Mouse (Mus musculus) midbrain, embryonic 15.5 days (tissue): Measurements from ENCODE around the gene Dpep3. TPM values are rescaled to one million over a fixed set of nuclear protein-coding genes. Genes with fewer than 3 reads are reported as not detected.
"Not testable (repeated sequence)": the region's sequence is repeated elsewhere in the genome, so short reads cannot be mapped to it uniquely, and the experiment has no call there.

Experiments
- ATAC-seq: fragments of 200-750 bp; cut with Nextera tagmentation; replicated peaks from 2 replicates; pipeline ENCODE4 v1.8.0; 2017; ENCODE audit warnings: moderate TSS enrichment
- H3K27ac ChIP-seq: fragments of 300-500 bp; sonication (generic); 2 replicates; pipeline ENCODE4 v1.5.1; 2015; ENCODE audit warnings: mild to moderate bottlenecking, inconsistent platforms
- H3K27me3 ChIP-seq: fragments of 300-500 bp; sonication (generic); replicated peaks from 2 replicates; pipeline ENCODE4 v1.6.1; 2015; ENCODE audit warnings: inconsistent platforms
- H3K36me3 ChIP-seq: fragments of 300-500 bp; sonication (generic); replicated peaks from 2 replicates; pipeline ENCODE4 v1.6.1; 2015; ENCODE audit warnings: inconsistent platforms
- H3K4me1 ChIP-seq: fragments of 300-500 bp; sonication (generic); 2 replicates; pipeline ENCODE4 v1.6.1; 2015; ENCODE audit warnings: inconsistent platforms
- H3K4me2 ChIP-seq: fragments of 300-500 bp; sonication (generic); 2 replicates; pipeline ENCODE4 v1.6.1; 2015; ENCODE audit warnings: inconsistent platforms, mild to moderate bottlenecking, moderate library complexity
- H3K4me3 ChIP-seq: fragments of 300-500 bp; sonication (generic); 2 replicates; pipeline ENCODE4 v1.5.1; 2015; ENCODE audit warnings: mild to moderate bottlenecking, inconsistent platforms
- H3K9ac ChIP-seq: fragments of 300-500 bp; sonication (generic); 2 replicates; pipeline ENCODE4 v1.6.1; 2015; ENCODE audit warnings: mild to moderate bottlenecking, inconsistent platforms
- H3K9me3 ChIP-seq: fragments of 300-500 bp; sonication (generic); 2 replicates; pipeline ENCODE4 v1.6.1; 2016; ENCODE audit warnings: inconsistent platforms
- WGBS: fragments of 180-500 bp; shearing (Covaris S2); methylation state at CpG from one replicate; pipeline ENCODE4 v1.1.7; 2015; ENCODE audit warnings: mixed read lengths; 5-methylcytosine and 5-hydroxymethylcytosine counted together
- polyA plus RNA-seq: library from polyadenylated mRNA; unstranded; fragments of >200 nt; fragmentation: Nextera tagmentation; extraction: Ambion mirVana; gene quantifications from 2 replicates; pipeline ENCODE4 v1.2.1, GENCODE M21; 2015

Dpep3 gene
- polyA plus RNA-seq, 1 experiment from 2014 or later, result not detected

- no peak overlapping the region for H3K4me3 ChIP-seq
- peaks cover 2% of the 10 kb centered on the region; the same call in 1 of the 2 replicates for H3K4me1 ChIP-seq
- no peak overlapping the region for H3K9ac ChIP-seq
- H3K9me3 ChIP-seq, result no peaks in the 10 kb centered on the region
- H3K27me3 ChIP-seq, result no peaks in the 10 kb centered on the region
- WGBS, result 80% methylated on average over 8 of the region's 8 CpGs
- no peak overlapping the region for H3K4me2 ChIP-seq
- no peaks in the 10 kb centered on the region for H3K36me3 ChIP-seq
- no peak for ATAC-seq
- H3K27ac ChIP-seq, result no peak overlapping the region
Observed at GRCm38 (mm10) chr8:106004538-106005207, 25.4 kb upstream of the Dpep3 start.

DNA sequence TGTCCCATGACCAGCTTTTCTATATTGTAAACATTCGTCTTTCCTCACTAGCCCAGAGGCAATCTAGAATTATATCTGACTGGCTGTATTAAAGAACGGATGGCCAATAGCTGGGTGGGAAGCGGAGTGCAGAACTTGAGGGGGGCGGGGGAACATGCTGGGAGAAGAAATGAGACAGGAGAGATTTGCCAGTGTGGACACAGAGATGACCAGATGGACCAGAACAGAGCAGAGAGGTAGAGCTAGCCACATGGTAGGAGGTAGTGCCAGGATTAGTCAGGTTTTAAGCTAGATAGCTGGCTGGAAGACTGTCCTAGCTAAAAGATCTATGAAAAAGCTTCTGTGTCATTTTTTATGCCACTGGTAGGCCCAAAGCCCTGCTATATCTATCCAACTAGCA, 22.7 kb upstream of the Dpep3 start:
- WGBS, result 82% methylated on average over 4 of the region's 4 CpGs

DNA sequence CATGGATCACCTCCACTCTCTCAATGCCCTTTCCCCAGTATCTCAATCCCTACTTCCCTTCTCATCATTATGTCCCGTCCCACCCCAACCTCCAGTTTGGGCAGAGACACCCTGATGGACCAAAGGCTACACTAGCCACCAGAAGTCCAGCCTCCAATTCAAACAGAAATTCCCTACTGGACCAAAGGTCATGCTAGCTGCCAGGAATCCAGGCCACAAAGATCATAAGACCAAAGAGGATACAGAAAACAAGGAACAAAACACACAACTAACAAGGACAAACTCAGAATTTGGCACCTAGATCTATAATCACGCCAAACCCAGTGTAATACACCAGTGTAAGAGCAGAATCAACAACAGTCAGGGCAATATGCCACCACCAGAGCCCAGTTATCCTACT, 19.7 kb upstream of the Dpep3 start:
- Histone ChIP-seq H3K4me2 (no peak overlapping the region), H3K4me1 (no peaks in the 10 kb centered on the region)
- 93% methylated on average over 2 of the region's 2 CpGs for WGBS

More for the DNA sequence above, 22.7 kb upstream of the Dpep3 start:
- H3K27me3 ChIP-seq, result no peaks in the 10 kb centered on the region
- no peaks in the 10 kb centered on the region for H3K9me3 ChIP-seq
- no peak overlapping the region for H3K4me2 ChIP-seq
- H3K36me3 ChIP-seq, result no peaks in the 10 kb centered on the region
- no peak overlapping the region for H3K9ac ChIP-seq
- no peaks in the 10 kb centered on the region for H3K4me1 ChIP-seq
- ATAC-seq, result no peak
- H3K27ac ChIP-seq, result no peak overlapping the region
- H3K4me3 ChIP-seq, result no peak overlapping the region

DNA sequence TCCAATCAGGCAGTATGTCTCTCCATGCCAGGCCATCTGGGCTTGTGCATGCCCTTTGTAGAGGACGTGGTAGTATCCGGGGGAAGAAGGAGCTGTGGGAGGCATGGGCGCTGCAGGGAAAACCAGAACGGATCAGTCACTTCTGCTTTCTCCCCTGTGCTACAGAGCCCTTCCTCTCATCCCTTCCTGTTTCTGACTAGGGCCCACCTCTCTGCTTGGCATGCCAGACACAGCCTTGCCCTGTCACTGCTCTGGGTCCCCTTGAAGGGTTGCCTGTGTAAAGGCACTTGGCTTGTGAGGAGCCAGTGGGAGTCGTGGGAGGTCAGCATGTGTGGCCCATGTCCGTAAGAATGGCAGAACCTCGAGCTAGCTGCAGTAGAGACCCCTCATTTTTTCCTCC, 17.1 kb upstream of the Dpep3 start:
- no peak overlapping the region for H3K4me2 ChIP-seq
- H3K27me3 ChIP-seq, result no peaks in the 10 kb centered on the region
- H3K36me3 ChIP-seq, result no peaks in the 10 kb centered on the region
- no peaks in the 10 kb centered on the region for H3K9me3 ChIP-seq
- no peak overlapping the region for H3K4me3 ChIP-seq
- no peak overlapping the region for H3K27ac ChIP-seq
- ATAC-seq, result no peak
- H3K9ac ChIP-seq, result no peak overlapping the region
- H3K4me1 ChIP-seq, result no peaks in the 10 kb centered on the region
- WGBS, result 73% methylated on average over 7 of the region's 7 CpGs

More for the DNA sequence above, 19.7 kb upstream of the Dpep3 start:
- Histone ChIP-seq H3K9ac (no peak overlapping the region), H3K27ac (no peak overlapping the region), H3K9me3 (no peaks in the 10 kb centered on the region), H3K4me3 (no peak overlapping the region), H3K27me3 (no peaks in the 10 kb centered on the region), H3K36me3 (no peaks in the 10 kb centered on the region)
- ATAC-seq, result no peak

- Histone ChIP-seq H3K4me1 (no peaks in the 10 kb centered on the region), H3K27ac (no peak overlapping the region), H3K4me3 (no peak overlapping the region), H3K27me3 (no peaks in the 10 kb centered on the region), H3K4me2 (no peak overlapping the region), H3K9me3 (no peaks in the 10 kb centered on the region), H3K9ac (no peak overlapping the region), H3K36me3 (no peaks in the 10 kb centered on the region)
- 66% methylated on average over 4 of the region's 4 CpGs for WGBS
- no peak for ATAC-seq
Observed at GRCm38 (mm10) chr8:105993226-105993625, 14.0 kb upstream of the Dpep3 start.

DNA sequence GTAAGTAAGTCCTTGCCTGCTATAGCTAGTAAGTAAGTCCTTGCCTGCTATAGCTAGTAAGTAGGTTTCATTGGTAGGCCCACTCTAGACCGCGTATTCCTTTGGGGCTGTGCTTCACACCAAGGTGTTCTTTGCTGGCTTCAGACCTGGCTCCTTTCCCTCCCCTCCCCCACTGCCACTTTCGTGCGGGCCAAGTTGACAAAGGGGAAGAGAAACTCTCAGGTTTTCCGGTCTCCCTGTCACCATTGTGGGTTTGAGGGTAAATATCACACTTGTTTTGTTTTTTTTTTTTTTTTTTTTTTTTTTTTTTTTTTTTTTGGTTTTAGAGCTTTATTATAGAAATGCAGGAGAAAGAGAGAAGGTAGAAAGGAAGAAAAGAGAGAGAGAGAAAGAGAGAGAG, 13.3 kb upstream of the Dpep3 start:
- H3K4me1 ChIP-seq, result no peaks in the 10 kb centered on the region
- no peaks in the 10 kb centered on the region for H3K9me3 ChIP-seq
- no peak overlapping the region for H3K4me2 ChIP-seq
- no peaks in the 10 kb centered on the region for H3K36me3 ChIP-seq
- ATAC-seq, result no peak
- 55% methylated on average over 5 of the region's 5 CpGs for WGBS
- no peaks in the 10 kb centered on the region for H3K27me3 ChIP-seq
- H3K9ac ChIP-seq, result no peak overlapping the region
- no peak overlapping the region for H3K4me3 ChIP-seq
- H3K27ac ChIP-seq, result no peak overlapping the region

DNA sequence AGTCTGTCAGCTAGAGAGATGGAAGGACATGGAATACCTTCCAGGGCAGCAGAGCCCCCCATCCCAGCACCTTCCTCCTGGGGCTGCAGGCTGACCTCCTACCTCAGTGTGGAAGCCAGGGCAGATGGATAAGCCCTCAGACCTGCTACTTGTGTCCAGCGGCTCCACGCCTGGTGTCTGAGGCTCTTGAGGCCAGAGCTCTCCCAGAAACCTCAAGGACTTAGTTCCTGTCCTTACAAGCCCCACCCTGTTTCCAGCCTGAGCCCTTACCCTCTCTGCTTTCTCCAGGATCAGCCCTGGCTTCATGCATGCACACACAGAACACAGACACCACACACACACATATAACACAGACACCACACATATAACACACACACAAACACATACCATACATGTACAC, 12.3 kb upstream of the Dpep3 start:
- Histone ChIP-seq H3K4me2 (no peak overlapping the region), H3K36me3 (no peaks in the 10 kb centered on the region), H3K9ac (no peak overlapping the region), H3K9me3 (no peaks in the 10 kb centered on the region), H3K4me1 (no peaks in the 10 kb centered on the region), H3K27me3 (no peaks in the 10 kb centered on the region), H3K4me3 (no peak overlapping the region), H3K27ac (no peak overlapping the region)
- WGBS, result 83% methylated on average over 2 of the region's 2 CpGs
- no peak for ATAC-seq

DNA sequence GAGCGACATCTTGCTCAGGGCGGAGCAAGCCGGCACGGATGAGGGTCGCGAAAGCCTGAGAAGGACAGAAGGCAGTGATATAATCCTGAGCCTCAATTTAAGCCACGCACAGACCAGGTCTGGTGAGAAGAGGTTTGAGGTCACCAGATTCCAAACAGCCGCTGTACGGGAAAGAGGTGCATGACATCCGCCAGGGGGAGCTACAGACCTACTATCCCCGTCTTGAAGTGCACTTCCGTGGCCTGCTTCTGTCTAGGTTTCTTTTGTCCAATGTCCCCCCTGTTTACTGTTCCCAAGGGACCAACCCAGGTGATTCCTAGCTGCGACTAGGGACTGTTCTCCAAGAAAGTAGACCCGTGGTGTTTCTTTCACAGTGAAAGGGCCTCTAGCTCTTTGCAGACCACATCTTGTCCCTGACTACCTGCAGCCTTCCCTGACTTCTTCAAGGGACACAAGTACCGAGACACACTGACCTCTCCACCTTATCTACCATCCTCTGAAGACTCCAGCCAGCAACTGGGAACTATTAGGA, 11.7 kb upstream of the Dpep3 start, which contains the start of gene Dus2:
TSS of gene Dus2 (plus strand) at position 482 of the 532 bp plus-strand sequence.
- Histone ChIP-seq H3K9ac (no peak within 1 kb of the TSS), H3K4me3 (no peak within 1 kb of the TSS), H3K4me2 (no peak within 1 kb of the TSS), H3K27ac (no peak within 1 kb of the TSS), H3K4me1 (no peaks in the 10 kb centered on the region), H3K36me3 (no peaks in the 10 kb centered on the region), H3K27me3 (no peaks in the 10 kb centered on the region), H3K9me3 (no peaks in the 10 kb centered on the region)
- WGBS, result 13% methylated on average over 15 of the region's 15 CpGs
- ATAC-seq, result no peak

DNA sequence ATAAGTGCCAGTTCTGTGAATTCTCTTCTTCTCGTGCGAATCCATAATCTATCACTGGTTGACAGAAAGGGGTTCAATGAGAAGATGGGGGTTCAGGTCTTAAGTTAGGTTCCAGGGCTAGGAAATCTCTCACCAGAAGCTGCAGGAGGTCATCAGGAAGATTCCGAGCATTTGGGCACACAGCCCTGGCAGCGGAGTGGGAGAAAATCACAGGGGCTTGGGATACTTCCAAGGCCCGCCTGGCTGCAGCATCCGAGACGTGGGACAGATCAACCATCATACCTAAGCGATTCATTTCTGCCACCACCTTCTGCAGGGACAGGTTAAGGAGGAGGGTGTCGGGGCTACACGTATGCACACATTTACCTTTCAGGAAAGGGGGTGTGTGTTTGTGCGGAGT, 9.3 kb upstream of the Dpep3 start:
- WGBS, result 89% methylated on average over 11 of the region's 11 CpGs
- ATAC-seq, result no peak
- no peaks in the 10 kb centered on the region for H3K36me3 ChIP-seq
- H3K4me3 ChIP-seq, result no peak overlapping the region
- H3K27me3 ChIP-seq, result no peaks in the 10 kb centered on the region
- H3K9me3 ChIP-seq, result no peaks in the 10 kb centered on the region
- no peak overlapping the region for H3K9ac ChIP-seq
- H3K27ac ChIP-seq, result no peak overlapping the region
- no peaks in the 10 kb centered on the region for H3K4me1 ChIP-seq
- H3K4me2 ChIP-seq, result no peak overlapping the region

- not testable (repeated sequence) for ATAC-seq, H3K4me1 ChIP-seq, H3K27ac ChIP-seq, H3K4me3 ChIP-seq, H3K36me3 ChIP-seq, H3K27me3 ChIP-seq, H3K9me3 ChIP-seq, H3K9ac ChIP-seq, H3K4me2 ChIP-seq
- 83% methylated on average over 11 of the region's 11 CpGs for WGBS
Observed at GRCm38 (mm10) chr8:105983406-105983805, 4.2 kb upstream of the Dpep3 start.

- Histone ChIP-seq H3K4me1 (no peaks in the 10 kb centered on the region), H3K9ac (no peak overlapping the region), H3K27me3 (no peaks in the 10 kb centered on the region), H3K36me3 (no peaks in the 10 kb centered on the region), H3K9me3 (no peaks in the 10 kb centered on the region), H3K27ac (no peak overlapping the region), H3K4me2 (no peak overlapping the region), H3K4me3 (no peak overlapping the region)
- WGBS, result 90% methylated on average over 1 of the region's 1 CpGs
- no peak for ATAC-seq
Observed at GRCm38 (mm10) chr8:105981146-105981545, 1.9 kb upstream of the Dpep3 start.

- Histone ChIP-seq H3K4me1 (no peaks in the 10 kb centered on the region), H3K9ac (no peak overlapping the region), H3K4me3 (no peak overlapping the region), H3K27me3 (no peaks in the 10 kb centered on the region), H3K4me2 (no peak overlapping the region), H3K27ac (no peak overlapping the region), H3K9me3 (no peaks in the 10 kb centered on the region), H3K36me3 (no peaks in the 10 kb centered on the region)
- WGBS, result 56% methylated on average over 7 of the region's 7 CpGs
- ATAC-seq, result no peak
Observed at GRCm38 (mm10) chr8:105975363-105975762, 3.9 kb downstream of the Dpep3 start.

DNA sequence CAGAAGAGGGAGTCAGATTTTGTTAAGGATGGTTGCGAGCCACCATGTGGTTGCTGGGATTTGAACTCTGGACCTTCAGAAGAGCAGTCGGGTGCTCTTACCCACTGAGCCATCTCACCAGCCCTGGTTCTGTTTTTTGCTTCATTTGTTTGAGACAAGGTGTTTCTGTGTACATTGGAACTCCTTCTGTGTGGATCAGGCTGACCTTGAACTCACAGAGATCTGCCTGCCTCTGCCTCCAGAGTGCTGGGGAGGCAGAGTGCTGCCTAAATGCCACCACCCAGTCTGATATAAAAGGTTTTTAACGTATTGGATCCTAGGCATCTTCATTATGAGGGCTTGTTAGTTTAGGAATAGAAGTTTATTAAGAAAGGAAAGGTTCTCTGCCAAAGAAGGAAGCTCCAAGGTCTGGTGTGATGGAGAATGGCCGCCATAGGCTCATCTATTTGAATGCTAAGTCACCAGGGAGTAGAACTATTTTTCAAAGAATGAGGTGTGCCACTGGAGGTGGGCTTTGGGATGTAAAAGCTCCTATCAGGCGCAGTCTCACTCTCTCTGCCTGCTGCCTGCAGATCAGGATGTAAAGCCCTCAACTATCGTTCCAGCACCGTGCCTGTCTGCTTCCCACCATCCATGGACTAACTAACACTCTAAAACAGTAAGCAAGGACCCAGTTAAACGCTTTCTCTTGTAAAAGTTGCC, 8.1 kb downstream of the Dpep3 start:
- WGBS, result 78% methylated on average over 8 of the region's 8 CpGs
- Histone ChIP-seq H3K4me3 (no peak overlapping the region), H3K36me3 (no peaks in the 10 kb centered on the region), H3K4me2 (no peak overlapping the region), H3K4me1 (no peaks in the 10 kb centered on the region), H3K9me3 (no peaks in the 10 kb centered on the region), H3K27ac (no peak overlapping the region), H3K9ac (no peak overlapping the region), H3K27me3 (0 out of 2 replicates have a peak, but pooled peaks cover 13% of the 10 kb centered on the region)
- no peak for ATAC-seq
